In genomic region chr11:11710718-11711117, GRCm38 (mm10) we compare ENCODE assay signal across 16 mouse cellular contexts.
"Had no signal": no experiment of that assay in that cellular context is flagged by ENCODE, and none has a peak within 500 bp of the region (broad histone marks: within the 10 kb centered on the region; RNA-seq: fewer than 3 reads in every experiment).

No protein-coding gene starts in this region.

- H3K27me3 ChIP-seq: kidney, embryonic 15.5 days; lung, embryonic 15.5 days; megakaryocyte, embryonic 14.5 days; midbrain, embryonic 13.5 days; neural tube, embryonic 12.5 days had no signal

- H3K27ac ChIP-seq: kidney, embryonic 15.5 days; left cerebral cortex, adult 2 months; limb, embryonic 10.5 days; lung, embryonic 15.5 days; macrophage; midbrain, embryonic 13.5 days; neural tube, embryonic 12.5 days had no signal

- DNase-seq: kidney, adult 2 months; kidney, postnatal 14 days; lung, postnatal 14 days; right cerebral cortex, postnatal 4 days; spleen, adult 18-20 months; thymus, postnatal 14 days had no signal

- H3K4me3 ChIP-seq: kidney, embryonic 15.5 days; left cerebral cortex, adult 2 months; limb, embryonic 10.5 days; lung, embryonic 15.5 days; megakaryocyte, embryonic 14.5 days; midbrain, embryonic 13.5 days; myocyte; neural tube, embryonic 12.5 days had no signal

- H3K4me1 ChIP-seq: kidney, embryonic 15.5 days; limb, embryonic 10.5 days; lung, embryonic 15.5 days; midbrain, embryonic 13.5 days; neural tube, embryonic 12.5 days had no signal

- H3K9me3 ChIP-seq: kidney, embryonic 15.5 days; limb, embryonic 10.5 days; lung, embryonic 15.5 days; megakaryocyte, embryonic 14.5 days; midbrain, embryonic 13.5 days; neural tube, embryonic 12.5 days had no signal

- H3K9ac ChIP-seq: kidney, embryonic 15.5 days; lung, embryonic 15.5 days; midbrain, embryonic 13.5 days; neural tube, embryonic 12.5 days had no signal

- H3K36me3 ChIP-seq: kidney, embryonic 15.5 days; limb, embryonic 10.5 days; lung, embryonic 15.5 days; midbrain, embryonic 13.5 days; neural tube, embryonic 12.5 days had no signal

- ATAC-seq: intestine, embryonic 16.5 days; midbrain, embryonic 13.5 days had no signal

- H3K4me2 ChIP-seq: kidney, embryonic 15.5 days; lung, embryonic 15.5 days; midbrain, embryonic 13.5 days; neural tube, embryonic 12.5 days had no signal
